Mouse (Mus musculus) stomach, postnatal 0 days (tissue): ENCODE measurements around the gene Rabgap1l.

Experiments
- CTCF ChIP-seq: IDR thresholded peaks from 2 replicates; pipeline ENCODE4 v1.5.1; 2016; ENCODE audit warnings: antibody characterized with exemption, low read depth, mild to moderate bottlenecking, moderate library complexity
- EP300 ChIP-seq: optimal IDR thresholded peaks from 2 replicates; pipeline ENCODE3; 2016; ENCODE audit warnings: antibody characterized with exemption

DNA sequence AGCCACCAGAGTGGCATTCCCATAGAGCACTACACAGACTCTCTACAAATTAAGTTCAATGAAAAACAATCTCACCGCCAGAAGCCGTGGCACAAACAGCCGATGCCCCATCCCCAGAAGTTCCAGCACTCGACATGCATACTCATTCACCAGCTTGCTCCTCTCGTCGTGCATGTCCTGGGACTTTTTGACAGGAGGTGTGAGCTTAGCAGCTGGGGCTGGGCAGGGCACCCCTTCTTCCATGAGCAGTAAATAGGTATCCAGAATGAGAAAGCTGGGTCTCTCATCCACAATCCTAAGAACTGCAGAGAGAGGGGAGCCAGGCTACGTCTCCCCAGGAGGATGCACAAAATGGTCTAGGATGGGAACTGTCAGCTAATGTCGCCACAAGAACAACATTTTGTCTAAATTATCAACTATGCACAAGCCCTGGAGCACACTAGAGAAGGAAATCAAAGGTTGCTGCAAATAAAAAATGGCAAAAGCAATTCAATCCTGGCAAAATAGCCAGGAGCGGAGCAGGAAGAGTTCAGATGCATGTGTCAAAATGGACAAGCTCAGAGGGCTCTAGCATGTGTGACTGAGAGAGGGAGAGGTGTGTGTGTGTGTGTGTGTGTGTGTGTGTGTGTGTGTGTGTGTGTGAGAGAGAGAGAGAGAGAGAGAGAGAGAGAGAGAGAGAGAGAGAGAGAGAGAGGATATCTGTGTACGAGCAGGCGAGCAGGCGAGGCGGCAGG is 441.7 kb downstream of the Rabgap1l start:
- no peak for TF ChIP-seq CTCF
- no peak for TF ChIP-seq EP300
